9 mouse cellular contexts compared by ENCODE assay signal in genomic region chr14:12822491-12823219, GRCm38 (mm10). TPM values are rescaled to one million over a fixed set of nuclear protein-coding genes. Genes with fewer than 3 reads are reported as not detected.
A peak's percentile ranks its signal among the peaks of the same experiment; 100 is the strongest.
DNase-seq lines count a peak whose midpoint lies in the region; ATAC-seq lines count a peak whose summit lies in the region.
"Had no signal": no experiment of that assay in that cellular context is flagged by ENCODE, and none has a peak within 500 bp of the region (broad histone marks: within the 10 kb centered on the region; RNA-seq: fewer than 3 reads in every experiment).

Cadps (minus strand) TSS chr14:12823079.

- peak within 1 kb of the TSS; percentile 87 for H3K4me2 ChIP-seq in embryonic facial prominence, embryonic 12.5 days (replicated peaks)
- H3K4me2 ChIP-seq in intestine, embryonic 14.5 days (ENCODE audit: low read length) = peak within 1 kb of the TSS; percentile 61
- H3K4me2 ChIP-seq in liver, embryonic 15.5 days = peak within 1 kb of the TSS; percentile 38
- H3K4me2 ChIP-seq in stomach, embryonic 15.5 days = peak within 1 kb of the TSS; percentile 93

- WGBS in embryonic facial prominence, embryonic 12.5 days = under 1% methylated on average over 57 of the region's 71 CpGs
- WGBS in intestine, embryonic 14.5 days = under 1% methylated on average over 66 of the region's 71 CpGs
- WGBS in liver, embryonic 15.5 days (ENCODE audit: insufficient replicate concordance) = 1% methylated on average over 65 of the region's 71 CpGs
- WGBS in stomach, embryonic 15.5 days = under 1% methylated on average over 70 of the region's 71 CpGs

- no peaks in the 10 kb centered on the region for H3K4me1 ChIP-seq in embryonic facial prominence, embryonic 12.5 days
- no peaks in the 10 kb centered on the region for H3K4me1 ChIP-seq in intestine, embryonic 14.5 days (replicated peaks; ENCODE audit: control insufficient read depth, insufficient read depth, low read length)
- no peaks in the 10 kb centered on the region for H3K4me1 ChIP-seq in liver, embryonic 15.5 days (replicated peaks)
- peaks cover 22% of the 10 kb centered on the region for H3K4me1 ChIP-seq in stomach, embryonic 15.5 days

- peak; percentile 57 for ATAC-seq in embryonic facial prominence, embryonic 12.5 days (ENCODE audit: insufficient number of reproducible peaks, insufficient read depth, low FRiP score, low TSS enrichment)
- ATAC-seq in intestine, embryonic 14.5 days (replicated peaks; ENCODE audit: low FRiP score, low TSS enrichment, low read depth) = peak; percentile 55
- ATAC-seq in liver, embryonic 15.5 days (ENCODE audit: insufficient read depth) = no peak
- no peak; the same call in 1 of the 2 replicates for ATAC-seq in stomach, embryonic 15.5 days (ENCODE audit: insufficient read depth, low FRiP score, low read depth)

- no peaks in the 10 kb centered on the region for H3K36me3 ChIP-seq in embryonic facial prominence, embryonic 12.5 days
- H3K36me3 ChIP-seq in intestine, embryonic 14.5 days (ENCODE audit: control insufficient read depth, insufficient read depth, low read length) = no peaks in the 10 kb centered on the region
- H3K36me3 ChIP-seq in liver, embryonic 15.5 days (replicated peaks) = no peaks in the 10 kb centered on the region
- no peaks in the 10 kb centered on the region for H3K36me3 ChIP-seq in stomach, embryonic 15.5 days

- no peaks in the 10 kb centered on the region for H3K9me3 ChIP-seq in embryonic facial prominence, embryonic 12.5 days
- H3K9me3 ChIP-seq in intestine, embryonic 14.5 days (ENCODE audit: control insufficient read depth, low read length) = no peaks in the 10 kb centered on the region
- H3K9me3 ChIP-seq in liver, embryonic 15.5 days (replicated peaks) = no peaks in the 10 kb centered on the region
- H3K9me3 ChIP-seq in stomach, embryonic 15.5 days = no peaks in the 10 kb centered on the region

- peak; percentile 75 for DNase-seq in heart, adult 11 months
- no peak for DNase-seq in heart, postnatal 4 days
- DNase-seq in adrenal gland, adult 8-10 months = peak; percentile 6
- peak; percentile 74 for DNase-seq in intestine, embryonic 14.5 days (ENCODE audit: low spot score)
- DNase-seq in ovary, adult 18-20 months (ENCODE audit: low spot score) = no peak

- H3K27ac ChIP-seq in embryonic facial prominence, embryonic 12.5 days = peak within 1 kb of the TSS; percentile 60
- peak within 1 kb of the TSS; percentile 60; the same call in 1 of the 2 replicates for H3K27ac ChIP-seq in intestine, embryonic 14.5 days (ENCODE audit: low read depth)
- H3K27ac ChIP-seq in liver, embryonic 15.5 days (replicated peaks) = no peak within 1 kb of the TSS
- peak within 1 kb of the TSS; percentile 40; the same call in 1 of the 2 replicates for H3K27ac ChIP-seq in stomach, embryonic 15.5 days

- H3K4me3 ChIP-seq in embryonic facial prominence, embryonic 12.5 days = peak within 1 kb of the TSS; percentile 52
- peak within 1 kb of the TSS; percentile 42 for H3K4me3 ChIP-seq in intestine, embryonic 14.5 days (ENCODE audit: low read depth, low read length)
- H3K4me3 ChIP-seq in liver, embryonic 15.5 days (replicated peaks) = no peak within 1 kb of the TSS
- peak within 1 kb of the TSS; percentile 54 for H3K4me3 ChIP-seq in stomach, embryonic 15.5 days (replicated peaks)

- peak within 1 kb of the TSS; percentile 60 for H3K9ac ChIP-seq in embryonic facial prominence, embryonic 12.5 days
- H3K9ac ChIP-seq in intestine, embryonic 14.5 days (ENCODE audit: low read length) = peak within 1 kb of the TSS; percentile 41
- no peak within 1 kb of the TSS for H3K9ac ChIP-seq in liver, embryonic 15.5 days
- H3K9ac ChIP-seq in stomach, embryonic 15.5 days = 0 out of 2 replicates have a peak within 1 kb of the TSS, but pooled peaks have one; percentile 0

- H3K27me3 ChIP-seq in embryonic facial prominence, embryonic 12.5 days = peaks cover 23% of the 10 kb centered on the region
- peaks cover 12% of the 10 kb centered on the region for H3K27me3 ChIP-seq in intestine, embryonic 14.5 days (replicated peaks; ENCODE audit: control insufficient read depth, insufficient read depth, low read length)
- peaks cover 32% of the 10 kb centered on the region for H3K27me3 ChIP-seq in liver, embryonic 15.5 days
- H3K27me3 ChIP-seq in stomach, embryonic 15.5 days (replicated peaks) = peaks cover 21% of the 10 kb centered on the region

RNA-seq across cellular contexts. Expression of gene Cadps, which starts in this region (rescaled TPM):
- under 1 TPM; 0.47 to 0.52 TPM for total RNA-seq in heart, postnatal 4 days (2021)
- 10 to 100 TPM; 12.6 to 20.3 (median 16.3) TPM for total RNA-seq in adrenal gland, adult 8-10 months (2022)
- polyA plus RNA-seq in embryonic facial prominence, embryonic 12.5 days (2016; fragmentation: Nextera tagmentation; extraction: Ambion mirVana) = 2.5 and 3.8 TPM in 2 replicates
- 5.0 and 5.5 TPM in 2 replicates for polyA plus RNA-seq in intestine, embryonic 14.5 days (2014; fragmentation: Nextera tagmentation; extraction: Ambion mirVana)
- polyA plus RNA-seq in liver, embryonic 15.5 days (2015; fragmentation: Nextera tagmentation; extraction: Ambion mirVana) = 0.01 TPM in 1 of 2 replicates, not detected in the other
- polyA plus RNA-seq in stomach, embryonic 15.5 days (2015; fragmentation: Nextera tagmentation; extraction: Ambion mirVana) = 1.7 and 2.8 TPM in 2 replicates
- total RNA-seq: hematopoietic stem cell, adult 5-6 weeks had no signal

Comparison
In these comparisons a context has a peak if more than half of its experiments do, and no peak if none do; other contexts are left out.
1. RNA of gene Cadps (total RNA-seq): 12.6 to 20.3 TPM in adrenal gland, adult 8-10 months; 0.47 to 0.52 TPM in heart, postnatal 4 days; every median in the first group is over 4 times any median in the second.
2. DNase-seq: peak in heart, adult 11 months (single experiment), adrenal gland, adult 8-10 months (single experiment) and intestine, embryonic 14.5 days (single experiment); none in heart, postnatal 4 days (single experiment) and ovary, adult 18-20 months (single experiment).
3. ATAC-seq: peak in embryonic facial prominence, embryonic 12.5 days (single experiment) and intestine, embryonic 14.5 days (single experiment); none in liver, embryonic 15.5 days (single experiment) and stomach, embryonic 15.5 days (single experiment).
4. H3K4me2 ChIP-seq: peak in every context shown above with its lines; median percentile 93 in stomach, embryonic 15.5 days; 87 in embryonic facial prominence, embryonic 12.5 days; 61 in intestine, embryonic 14.5 days; 38 in liver, embryonic 15.5 days.